Comparison of ENCODE assay signal across 9 mouse cellular contexts in genomic region chr2:128544421-128545137, GRCm38 (mm10). TPM values are rescaled to one million over a fixed set of nuclear protein-coding genes. Genes with fewer than 3 reads are reported as not detected.
DNase-seq lines count a peak whose midpoint lies in the region; ATAC-seq and TF ChIP-seq lines count a peak whose summit lies in the region.
"Had no signal": no experiment of that assay in that cellular context is flagged by ENCODE, and none has a peak within 500 bp of the region (broad histone marks: within the 10 kb centered on the region; RNA-seq: fewer than 3 reads in every experiment).

No protein-coding gene starts in this region.

- H3K4me2 ChIP-seq in forebrain, embryonic 11.5 days (ENCODE audit: low read depth, low read length, severe bottlenecking), result no peak overlapping the region
- no peak overlapping the region for H3K4me2 ChIP-seq in forebrain, embryonic 15.5 days (replicated peaks)
- H3K4me2 ChIP-seq: neural tube, embryonic 12.5 days had no signal

- no peaks in the 10 kb centered on the region for H3K4me1 ChIP-seq in forebrain, embryonic 11.5 days (replicated peaks; ENCODE audit: control insufficient read depth, insufficient read depth, low read length)
- no peaks in the 10 kb centered on the region for H3K4me1 ChIP-seq in forebrain, embryonic 15.5 days
- no peaks in the 10 kb centered on the region for H3K4me1 ChIP-seq in testis, adult 2 months (ENCODE audit: control insufficient read depth, insufficient read depth, low read length)
- peaks cover 23% of the 10 kb centered on the region for H3K4me1 ChIP-seq in embryonic facial prominence, embryonic 10.5 days

- no peak overlapping the region for H3K27ac ChIP-seq in forebrain, embryonic 11.5 days (ENCODE audit: low read depth, low read length)
- no peak overlapping the region for H3K27ac ChIP-seq in forebrain, embryonic 15.5 days (replicated peaks)
- H3K27ac ChIP-seq in testis, adult 2 months (ENCODE audit: control insufficient read depth, insufficient read depth, low read depth, low read length), result no peak overlapping the region
- peak overlapping the region; percentile 68 for H3K27ac ChIP-seq in embryonic facial prominence, embryonic 10.5 days (replicated peaks)
- H3K27ac ChIP-seq: neural tube, embryonic 12.5 days had no signal

- WGBS in forebrain, embryonic 11.5 days, result 38% methylated on average over 5 of the region's 5 CpGs
- 29% methylated on average over 5 of the region's 5 CpGs for WGBS in forebrain, embryonic 15.5 days
- 40% methylated on average over 5 of the region's 5 CpGs for WGBS in embryonic facial prominence, embryonic 10.5 days

- DNase-seq in forebrain, embryonic 11.5 days (ENCODE audit: low spot score), result peak; percentile 68
- no peak for DNase-seq in testis, postnatal 14 days (ENCODE audit: low spot score)
- DNase-seq in embryonic facial prominence, embryonic 10.5 days (ENCODE audit: low spot score), result peak; percentile 68
- peak; percentile 21 for DNase-seq in left cerebral cortex, postnatal 4 days
- peak; percentile 60 to 64 for DNase-seq in thymus, postnatal 36 days

- no peak overlapping the region for H3K9ac ChIP-seq in forebrain, embryonic 11.5 days (ENCODE audit: low read length)
- no peak overlapping the region for H3K9ac ChIP-seq in forebrain, embryonic 15.5 days (replicated peaks)
- H3K9ac ChIP-seq: neural tube, embryonic 12.5 days had no signal

- no peaks in the 10 kb centered on the region for H3K9me3 ChIP-seq in forebrain, embryonic 11.5 days (ENCODE audit: control insufficient read depth, low read length)
- no peaks in the 10 kb centered on the region for H3K9me3 ChIP-seq in forebrain, embryonic 15.5 days
- no peaks in the 10 kb centered on the region for H3K9me3 ChIP-seq in embryonic facial prominence, embryonic 10.5 days
- H3K9me3 ChIP-seq: neural tube, embryonic 12.5 days had no signal

- H3K36me3 ChIP-seq in forebrain, embryonic 11.5 days (ENCODE audit: control insufficient read depth, insufficient read depth, low read length), result no peaks in the 10 kb centered on the region
- no peaks in the 10 kb centered on the region for H3K36me3 ChIP-seq in forebrain, embryonic 15.5 days
- H3K36me3 ChIP-seq in testis, adult 2 months (ENCODE audit: control insufficient read depth, insufficient read depth, low read length), result no peaks in the 10 kb centered on the region
- H3K36me3 ChIP-seq in embryonic facial prominence, embryonic 10.5 days (replicated peaks), result no peaks in the 10 kb centered on the region
- H3K36me3 ChIP-seq: neural tube, embryonic 12.5 days had no signal

- TF ChIP-seq CTCF in testis, adult 2 months (IDR thresholded peaks at IDR 0.05; ENCODE audit: control insufficient read depth, insufficient read depth, insufficient replicate concordance, low read depth, low read length), result peak; percentile 41; the same call in 1 of the 2 replicates

- ATAC-seq in forebrain, embryonic 11.5 days (replicated peaks; ENCODE audit: low FRiP score), result peak; percentile 33; the same call in 1 of the 2 replicates
- ATAC-seq in forebrain, embryonic 15.5 days (replicated peaks), result no peak
- peak; percentile 45; the same call in 1 of the 2 replicates for ATAC-seq in monocyte, adult 5-6 weeks (replicated peaks; ENCODE audit: insufficient number of reproducible peaks, low FRiP score, low TSS enrichment, poor library complexity, severe bottlenecking)

- no peak overlapping the region for H3K4me3 ChIP-seq in forebrain, embryonic 11.5 days (ENCODE audit: low read depth, low read length)
- no peak overlapping the region for H3K4me3 ChIP-seq in forebrain, embryonic 15.5 days
- H3K4me3 ChIP-seq in testis, adult 2 months (ENCODE audit: control insufficient read depth, low read depth, low read length), result no peak overlapping the region
- H3K4me3 ChIP-seq in embryonic facial prominence, embryonic 10.5 days, result no peak overlapping the region
- H3K4me3 ChIP-seq: neural tube, embryonic 12.5 days had no signal

- H3K27me3 ChIP-seq in forebrain, embryonic 11.5 days (ENCODE audit: control insufficient read depth, insufficient read depth, low read length), result no peaks in the 10 kb centered on the region
- H3K27me3 ChIP-seq in forebrain, embryonic 15.5 days, result no peaks in the 10 kb centered on the region
- H3K27me3 ChIP-seq in testis, adult 2 months (ENCODE audit: control insufficient read depth, insufficient read depth, low read length), result no peaks in the 10 kb centered on the region
- H3K27me3 ChIP-seq in embryonic facial prominence, embryonic 10.5 days (replicated peaks; ENCODE audit: low read depth, poor library complexity, severe bottlenecking), result no peaks in the 10 kb centered on the region
- H3K27me3 ChIP-seq: neural tube, embryonic 12.5 days had no signal

- TF ChIP-seq POLR2A in testis, adult 2 months (IDR thresholded peaks at IDR 0.05; ENCODE audit: control insufficient read depth, low read depth, low read length), result no peak

- intact Hi-C loops in left cerebral cortex, postnatal 4 days (cut with DNase I), result no loop called here

RNA-seq across cellular contexts. Expression of gene Spdye4c, which starts 46.4 kb away (rescaled TPM):
- polyA plus RNA-seq in forebrain, embryonic 11.5 days (2014; fragmentation: Nextera tagmentation; extraction: Ambion mirVana), result not detected in 2 replicates
- not detected in 2 replicates for polyA plus RNA-seq in forebrain, embryonic 15.5 days (2015; fragmentation: Nextera tagmentation; extraction: Ambion mirVana)
- 21.8 and 23.5 TPM in 2 replicates for polyA plus RNA-seq in testis, adult 2 months (2012; rRNA removed)
- polyA plus RNA-seq in embryonic facial prominence, embryonic 10.5 days (2016; fragmentation: Nextera tagmentation; extraction: Ambion mirVana), result not detected in 2 replicates
- not detected for total RNA-seq in left cerebral cortex, postnatal 4 days (2021)
- total RNA-seq in monocyte, adult 5-6 weeks (2017), result not detected in 3 replicates
- polyA plus RNA-seq: neural tube, embryonic 12.5 days had no signal

Comparison
In these comparisons a context has a peak if more than half of its experiments do, and no peak if none do; other contexts are left out.
1. RNA of gene Spdye4c, which starts 46.4 kb away (polyA plus RNA-seq): 21.8 to 23.5 TPM in testis, adult 2 months; not detected in forebrain, embryonic 11.5 days, not detected in forebrain, embryonic 15.5 days and not detected in embryonic facial prominence, embryonic 10.5 days; every median in the first group is over 10 times any median in the second.